Mouse (Mus musculus) fat pad, adult 2 months (tissue): ENCODE data around the gene Rps6kl1.

Experiments used
- DNase-seq: peaks from one replicate; pipeline ENCODE4 v3.0.0-alpha.2; 2011; ENCODE audit warnings: low read depth, low spot score; ENCODE audit errors: extremely low read depth

Gene Rps6kl1

GRCm38 (mm10) chr12:85110011-85110697 lies 40.9 kb downstream of the Rps6kl1 start:
- DNase-seq, result no peak

GRCm38 (mm10) chr12:85109426-85109825 lies 41.6 kb downstream of the Rps6kl1 start:
- DNase-seq, result no peak

GRCm38 (mm10) chr12:85108643-85109042 lies 42.4 kb downstream of the Rps6kl1 start:
- no peak for DNase-seq

- DNase-seq, result no peak
These were observed 44.8 kb downstream of the Rps6kl1 start for GRCm38 (mm10) chr12:85106292-85106691.

- no peak for DNase-seq
These were observed 46.3 kb downstream of the Rps6kl1 start for GRCm38 (mm10) chr12:85104789-85105188.

- DNase-seq, result no peak
These were observed 48.0 kb downstream of the Rps6kl1 start for GRCm38 (mm10) chr12:85103096-85103495.

- DNase-seq, result no peak
These were observed 49.5 kb downstream of the Rps6kl1 start for GRCm38 (mm10) chr12:85101521-85102106.

- DNase-seq, result no peak
These were observed 50.1 kb downstream of the Rps6kl1 start for GRCm38 (mm10) chr12:85101001-85101400.

- no peak for DNase-seq
These were observed 55.2 kb downstream of the Rps6kl1 start for GRCm38 (mm10) chr12:85095859-85096258.

- no peak for DNase-seq
These were observed 55.9 kb downstream of the Rps6kl1 start for GRCm38 (mm10) chr12:85095146-85095545.

GRCm38 (mm10) chr12:85094706-85095105 lies 56.4 kb downstream of the Rps6kl1 start:
- no peak for DNase-seq

- DNase-seq, result no peak
These were observed 57.1 kb downstream of the Rps6kl1 start for GRCm38 (mm10) chr12:85094010-85094409.

GRCm38 (mm10) chr12:85092214-85092613 lies 58.9 kb downstream of the Rps6kl1 start:
- no peak for DNase-seq

GRCm38 (mm10) chr12:85091190-85091589 lies 59.9 kb downstream of the Rps6kl1 start:
- DNase-seq, result no peak

GRCm38 (mm10) chr12:85087845-85088244 lies 63.2 kb downstream of the Rps6kl1 start:
- no peak for DNase-seq
